Mouse (Mus musculus) cerebellum, adult 2 months (tissue): ENCODE measurements around the gene Pgc. TPM values are rescaled to one million over a fixed set of nuclear protein-coding genes. Genes with fewer than 3 reads are reported as not detected.

Experiments used
- DNase-seq, 2 experiments: peaks; one replicate each; pipeline ENCODE4 v3.0.0; 2021
- H3K27ac ChIP-seq: fragments of 200-500 bp; 2 replicates; pipeline ENCODE4 v1.5.1; 2012; ENCODE audit warnings: low read length, control low read depth, inconsistent platforms; ENCODE audit not compliant: insufficient read depth
- H3K27me3 ChIP-seq: fragments of 200-500 bp; 2 replicates; pipeline ENCODE4 v1.6.1; 2012; ENCODE audit warnings: inconsistent platforms, mild to moderate bottlenecking, low read length, moderate library complexity; ENCODE audit not compliant: control insufficient read depth, insufficient read depth
- H3K4me1 ChIP-seq: fragments of 200-500 bp; 2 replicates; pipeline ENCODE4 v1.6.1; 2011; ENCODE audit warnings: low read length; ENCODE audit not compliant: control insufficient read depth, insufficient read depth
- H3K4me3 ChIP-seq: fragments of 200-500 bp; replicated peaks from 2 replicates; pipeline ENCODE3; 2011; ENCODE audit warnings: mild to moderate bottlenecking, low read depth, low read length, control low read depth; ENCODE audit not compliant: insufficient read depth
- CTCF ChIP-seq: fragments of 200-500 bp; IDR thresholded peaks from 2 replicates; pipeline ENCODE4 v1.5.1; 2011; ENCODE audit warnings: low read depth, mild to moderate bottlenecking, control low read depth, low read length, moderate library complexity, borderline replicate concordance; ENCODE audit not compliant: insufficient read depth
- POLR2A ChIP-seq: fragments of 200-500 bp; IDR thresholded peaks from 2 replicates; pipeline ENCODE4 v1.6.1; 2011; ENCODE audit warnings: low read length, control low read depth, borderline replicate concordance; ENCODE audit not compliant: insufficient read depth
- WGBS: fragments of 180-500 bp; shearing (Covaris S2); methylation state at CpG from one replicate; pipeline ENCODE4 v1.1.7; 2018; 5-methylcytosine and 5-hydroxymethylcytosine counted together
- polyA plus RNA-seq: library from polyadenylated mRNA; depleted of rRNA; stranded (reverse); fragments of >200 nt; gene quantifications from 2 replicates; pipeline ENCODE4 v1.2.3, GENCODE M21; 2012; rRNA removed

Pgc gene
- polyA plus RNA-seq, 1 experiment, result 0.31 TPM

DNA sequence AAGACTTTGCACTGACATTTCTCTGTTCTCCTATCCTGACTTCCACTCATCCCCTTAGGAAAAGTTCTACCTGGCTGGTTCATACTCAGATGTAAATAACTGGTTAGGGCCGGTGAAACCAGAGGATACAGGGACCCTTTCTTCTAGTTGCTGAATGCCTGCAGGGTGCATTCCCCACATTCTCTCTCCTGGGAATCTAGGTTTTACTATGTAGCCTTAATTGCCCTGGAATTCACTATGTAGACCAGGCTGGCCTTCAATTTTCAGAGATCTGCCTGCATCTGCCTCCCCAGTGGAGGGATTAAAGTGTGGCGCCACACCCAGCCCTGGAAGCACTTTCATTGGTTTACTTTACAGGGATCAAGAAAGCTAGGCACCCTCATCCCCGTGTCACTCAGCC lies 55.8 kb downstream of the Pgc start:
- Histone ChIP-seq H3K4me1 (no peaks in the 10 kb centered on the region), H3K27ac (no peak overlapping the region), H3K4me3 (no peak overlapping the region), H3K27me3 (no peaks in the 10 kb centered on the region)
- no peak for TF ChIP-seq POLR2A
- no peak for TF ChIP-seq CTCF
- WGBS, result 72% methylated on average over 3 of the region's 3 CpGs
- no peak for DNase-seq

DNA sequence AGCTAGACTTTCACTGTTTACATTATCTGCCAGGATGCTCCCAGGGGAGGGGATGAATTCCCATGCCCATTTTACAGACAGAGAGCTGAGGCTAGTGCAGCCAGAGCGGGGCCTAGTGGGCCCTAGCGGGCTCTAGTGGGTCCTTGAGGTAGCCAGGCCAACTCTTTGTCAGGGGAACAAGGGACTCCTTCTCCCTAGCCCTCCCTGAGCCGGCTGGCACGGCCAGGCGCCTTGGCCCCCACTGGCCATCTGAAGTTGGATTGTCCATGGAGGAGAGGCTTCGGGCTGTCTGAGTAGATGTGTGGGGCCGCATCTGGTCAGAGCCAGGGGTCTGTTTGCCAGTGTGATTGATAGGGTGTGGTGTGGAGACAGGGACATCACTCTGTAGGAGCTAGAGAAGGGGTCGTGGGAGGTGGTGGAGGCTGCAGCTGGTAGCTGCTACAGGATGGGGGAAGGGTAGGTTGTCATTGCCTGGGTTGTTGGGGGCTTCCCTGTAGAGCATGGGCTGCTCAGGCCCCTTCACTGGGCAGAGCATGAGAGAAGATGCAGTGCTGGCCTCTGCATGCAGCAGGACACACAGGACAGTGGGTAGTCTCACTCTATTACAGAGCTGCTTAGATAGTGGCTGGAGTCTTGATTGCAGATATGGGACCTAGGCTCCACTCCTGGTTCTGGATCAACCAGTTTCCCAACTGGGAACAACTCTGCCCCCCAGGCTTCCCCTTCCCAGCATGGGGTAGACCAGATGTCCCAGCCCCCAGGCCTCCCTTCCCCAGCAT lies 57.0 kb downstream of the Pgc start:
- DNase-seq, result no peak
- no peak overlapping the region for H3K27ac ChIP-seq
- TF ChIP-seq CTCF (no peak), POLR2A (no peak)
- 81% methylated on average over 8 of the region's 8 CpGs for WGBS
- no peak overlapping the region for H3K4me3 ChIP-seq
- no peaks in the 10 kb centered on the region for H3K4me1 ChIP-seq
- H3K27me3 ChIP-seq, result no peaks in the 10 kb centered on the region

Other genes starting within 250 kb of the Pgc start
- gene Taf8, start 224.6 kb upstream of the Pgc start, polyA plus RNA-seq, result 30.7 and 32.0 TPM in 2 replicates
- gene Ccnd3, start 221.8 kb upstream of the Pgc start, polyA plus RNA-seq, result 50.5 and 57.3 TPM in 2 replicates
- 13.6 and 14.9 TPM in 2 replicates for gene Bysl, start 115.3 kb upstream of the Pgc start, polyA plus RNA-seq
- 43.7 and 47.1 TPM in 2 replicates for gene Med20, start 115.3 kb upstream of the Pgc start, polyA plus RNA-seq
- gene Gm20517, start 115.3 kb upstream of the Pgc start, polyA plus RNA-seq, result 1.7 and 2.1 TPM in 2 replicates
- 11.1 and 11.2 TPM in 2 replicates for gene Usp49, start 96.2 kb upstream of the Pgc start, polyA plus RNA-seq
- 148 and 167 TPM in 2 replicates for gene Tomm6, start 38.5 kb upstream of the Pgc start, polyA plus RNA-seq
- 46.5 and 51.3 TPM in 2 replicates for gene Frs3, start 37.8 kb upstream of the Pgc start, polyA plus RNA-seq
- gene Gm21981, start 32.4 kb upstream of the Pgc start, polyA plus RNA-seq, result 6.6 and 7.0 TPM in 2 replicates
- 1.5 and 2.4 TPM in 2 replicates for gene Prickle4, start 32.1 kb upstream of the Pgc start, polyA plus RNA-seq
- gene Tfeb, start 10.2 kb downstream of the Pgc start, polyA plus RNA-seq, result 26.4 and 27.5 TPM in 2 replicates
- gene Mdfi, start 107.8 kb downstream of the Pgc start, polyA plus RNA-seq, result 24.1 and 32.5 TPM in 2 replicates
- gene Foxp4, start 197.8 kb downstream of the Pgc start, polyA plus RNA-seq, result 52.4 and 55.4 TPM in 2 replicates